Mouse (Mus musculus) adrenal gland, postnatal 25 days (tissue): ENCODE data around the gene Ywhab. TPM values are rescaled to one million over a fixed set of nuclear protein-coding genes. Genes with fewer than 3 reads are reported as not detected.

Source experiments
- DNase-seq: peaks from one replicate; pipeline ENCODE4 v3.0.0; 2021; ENCODE audit warnings: mixed read lengths
- long read RNA-seq: library from polyadenylated mRNA; stranded (forward); transcript quantifications from one replicate; pipeline ENCODE4 v2.0.0, GENCODE M21; 2021
- total RNA-seq: library from RNA; stranded (reverse); gene quantifications from 2 replicates; pipeline ENCODE4 v1.2.3, GENCODE M21; 2021

Ywhab gene
- total RNA-seq, result 241 TPM in 2 replicates
- long read RNA-seq, transcript Ywhab-201 (6 exons, 3,013 nt), result major isoform, 225 of 289 reads
- long read RNA-seq, partial matches to known transcripts, result 15 of 289 reads
- long read RNA-seq, other reads (novel, unspliced or antisense), result 49 of 289 reads

DNA sequence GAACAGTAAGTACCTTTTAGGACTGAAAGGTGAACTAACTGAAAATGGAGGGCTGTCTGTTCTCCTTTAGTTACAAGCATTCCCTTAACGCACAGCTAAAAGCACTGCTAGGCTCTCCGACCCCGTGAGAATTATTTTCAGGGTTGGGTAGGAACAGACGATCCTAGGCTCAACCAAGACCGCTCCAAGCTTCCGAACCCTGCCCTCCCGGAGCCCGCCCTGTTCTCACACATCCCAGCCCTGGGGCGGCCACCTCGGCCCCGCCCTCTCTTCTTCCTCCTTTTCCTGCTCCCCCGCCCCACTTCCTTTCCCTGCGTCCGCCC is at the start of gene Ywhab:
Gene Ywhab (plus strand): TSS at position 307 of the 323 bp plus-strand sequence.
- DNase-seq, result no peak

- peak; percentile 79 for DNase-seq
These were observed 48.5 kb upstream of the Ywhab start for GRCm38 (mm10) chr2:163946221-163946620.

GRCm38 (mm10) chr2:163947976-163948375 is 46.8 kb upstream of the Ywhab start:
- DNase-seq, result no peak

- DNase-seq, result peak; percentile 65
These were observed 43.0 kb upstream of the Ywhab start for GRCm38 (mm10) chr2:163951770-163952169.

DNA sequence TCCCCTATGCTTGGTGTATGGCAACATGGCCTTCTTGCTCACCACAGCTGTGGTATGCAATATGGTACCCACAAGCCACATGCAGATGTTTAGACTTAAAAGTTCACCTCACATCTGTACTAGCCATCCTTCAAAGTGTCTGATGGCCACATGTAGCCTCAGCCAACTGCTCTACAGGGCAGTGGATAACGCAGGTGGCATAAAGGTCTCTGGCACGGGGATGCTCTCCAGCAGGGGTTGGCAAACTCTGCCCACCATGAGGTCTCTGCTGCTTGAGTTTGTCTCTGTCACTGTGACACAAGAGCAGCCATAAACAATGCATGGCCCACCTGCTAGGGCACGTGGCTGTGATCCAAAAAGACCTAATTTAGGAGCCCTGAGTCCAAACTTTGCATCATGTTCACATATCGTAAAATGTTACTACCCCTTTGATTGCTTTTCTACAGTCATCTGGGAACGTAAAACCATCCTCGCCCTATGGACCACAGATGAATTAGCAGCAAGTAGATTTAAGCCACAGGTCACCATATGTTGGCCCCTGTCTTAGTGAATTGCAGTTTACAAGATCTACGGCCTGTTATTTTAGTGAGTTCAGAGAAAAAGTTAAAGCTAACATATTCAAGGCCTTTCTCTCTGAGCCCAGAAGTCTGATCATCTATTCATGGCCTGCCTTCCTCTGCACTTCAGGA is 41.0 kb upstream of the Ywhab start:
- no peak for DNase-seq

- peak; percentile 64 for DNase-seq
These were observed 29.9 kb upstream of the Ywhab start for GRCm38 (mm10) chr2:163964606-163965560.

DNA sequence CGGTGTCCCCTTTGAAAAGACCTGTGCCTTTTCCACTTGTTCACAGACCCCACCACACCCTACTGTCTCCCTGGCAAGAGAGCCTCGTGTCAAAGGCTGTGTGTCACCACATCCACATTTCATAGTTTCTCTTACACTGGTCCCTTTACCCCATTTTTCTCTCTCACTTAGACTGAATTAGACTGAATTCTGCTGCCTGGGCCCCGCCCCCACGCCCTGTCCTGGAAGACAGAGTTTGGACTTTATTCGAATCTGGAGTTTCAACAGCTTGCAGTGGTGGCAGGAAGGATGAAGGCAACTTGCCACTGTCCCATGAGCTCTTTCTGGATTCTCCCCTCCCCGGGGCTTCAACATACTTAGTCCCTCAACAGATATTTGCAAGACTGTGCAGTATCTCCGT is 29.1 kb upstream of the Ywhab start:
- DNase-seq, result no peak

GRCm38 (mm10) chr2:163968581-163968980 is 26.2 kb upstream of the Ywhab start:
- DNase-seq, result peak; percentile 67

- no peak for DNase-seq
These were observed 24.4 kb upstream of the Ywhab start for GRCm38 (mm10) chr2:163970326-163970725.

- DNase-seq, result no peak
These were observed 20.7 kb upstream of the Ywhab start for GRCm38 (mm10) chr2:163974056-163974455.

GRCm38 (mm10) chr2:163976448-163976847 is 18.3 kb upstream of the Ywhab start:
- DNase-seq, result peak; percentile 18

DNA sequence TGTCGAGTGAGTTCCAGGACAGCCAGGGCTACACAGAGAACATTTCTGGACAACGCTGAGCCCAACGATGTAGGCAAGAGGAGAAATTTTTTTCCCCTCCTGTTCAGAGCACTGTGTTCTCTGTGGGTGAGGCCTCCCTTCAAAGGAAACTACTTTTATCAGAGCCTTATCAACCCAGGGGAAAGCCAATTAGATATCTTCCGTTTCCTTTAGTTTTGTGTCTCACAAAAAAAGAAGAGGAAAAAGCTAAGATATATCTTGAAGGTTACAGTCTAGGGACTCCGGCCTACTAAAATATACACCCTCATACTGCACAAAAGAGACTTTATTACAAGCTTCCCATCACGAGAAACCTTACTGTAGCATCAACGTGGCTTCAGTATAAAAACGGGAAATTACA is 7.5 kb upstream of the Ywhab start:
- DNase-seq, result no peak

DNA sequence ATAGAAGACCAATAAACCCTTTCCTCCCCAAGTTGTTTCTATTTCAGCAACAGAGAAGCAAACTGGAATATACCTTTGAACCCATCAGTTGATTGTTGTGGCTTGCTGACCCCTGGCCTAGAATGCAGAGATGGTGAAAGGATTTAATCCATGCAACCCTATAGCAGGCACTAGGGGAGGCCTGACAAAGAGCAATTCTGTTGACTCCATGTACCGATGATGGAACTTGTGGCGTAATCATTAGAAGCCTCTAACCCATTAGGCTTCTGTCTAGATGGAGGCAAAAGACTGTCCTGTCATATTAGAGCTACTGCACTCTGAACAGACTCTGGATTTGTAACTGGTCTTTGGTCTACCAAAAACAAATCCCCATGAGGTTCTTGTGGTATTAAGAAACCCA is 1.9 kb upstream of the Ywhab start:
- no peak for DNase-seq

DNA sequence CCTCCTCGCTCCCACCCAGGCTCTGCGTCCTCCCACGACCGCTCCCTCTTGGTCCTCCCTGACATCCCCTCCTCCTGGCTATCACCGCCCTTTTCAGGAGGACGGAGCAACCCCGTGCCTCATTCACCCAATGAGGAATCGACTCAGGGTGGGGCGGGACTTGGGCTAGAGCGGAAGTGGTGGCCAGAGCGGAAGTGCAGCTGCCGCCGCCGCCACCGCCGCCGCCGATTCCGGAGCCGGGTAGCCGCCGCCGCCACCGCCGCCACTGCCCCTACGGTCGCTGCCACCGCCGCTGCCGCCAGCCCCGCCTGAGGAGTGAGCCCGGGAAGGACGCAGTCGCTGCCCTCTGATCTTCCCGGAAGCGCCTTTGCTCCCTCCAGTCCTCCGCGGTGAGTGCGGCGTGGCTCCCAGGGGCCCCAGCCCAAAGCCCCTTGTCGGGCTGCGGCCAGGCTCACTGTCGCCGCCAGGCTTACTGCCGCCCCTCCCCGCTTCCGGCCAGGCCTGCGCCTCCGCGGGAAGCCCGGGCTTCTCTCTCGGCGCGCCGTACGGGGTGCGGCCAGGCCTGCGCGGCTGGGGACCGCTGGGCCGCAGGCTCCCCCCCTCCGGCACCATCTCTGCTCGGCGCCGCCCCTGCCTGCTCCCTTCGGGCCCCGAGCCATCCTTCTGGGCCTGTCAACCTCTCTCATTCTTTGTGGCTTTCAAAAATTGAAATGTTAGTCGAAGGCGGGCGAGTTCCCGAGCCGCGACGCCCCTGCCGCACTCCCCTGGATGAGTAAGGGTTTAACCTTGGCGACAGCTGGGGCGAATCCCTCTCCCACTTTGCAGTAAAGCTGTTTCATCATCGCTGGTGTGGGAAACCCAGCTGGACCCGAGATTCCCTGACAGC is 460 bp downstream of the Ywhab start:
- DNase-seq, result peak; percentile 91

DNA sequence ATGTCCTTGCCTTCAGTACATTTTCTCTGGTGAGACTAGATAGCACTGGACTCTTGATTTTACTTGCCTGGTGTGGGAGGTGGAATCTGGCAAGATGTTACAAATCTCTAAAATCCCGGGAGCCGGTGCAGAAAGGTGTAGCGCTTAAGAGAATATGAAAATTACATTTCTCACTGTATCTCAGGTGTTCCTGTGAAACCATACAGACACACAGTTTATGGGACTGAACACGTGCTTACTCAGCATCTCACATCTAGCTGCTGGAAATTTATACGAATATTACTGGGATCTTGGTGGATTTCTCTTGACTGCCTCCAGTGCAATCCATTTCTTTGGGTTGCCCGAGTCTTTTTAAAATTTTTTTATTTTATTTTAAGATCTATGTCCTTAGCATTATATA is 1.5 kb downstream of the Ywhab start:
- DNase-seq, result no peak

DNA sequence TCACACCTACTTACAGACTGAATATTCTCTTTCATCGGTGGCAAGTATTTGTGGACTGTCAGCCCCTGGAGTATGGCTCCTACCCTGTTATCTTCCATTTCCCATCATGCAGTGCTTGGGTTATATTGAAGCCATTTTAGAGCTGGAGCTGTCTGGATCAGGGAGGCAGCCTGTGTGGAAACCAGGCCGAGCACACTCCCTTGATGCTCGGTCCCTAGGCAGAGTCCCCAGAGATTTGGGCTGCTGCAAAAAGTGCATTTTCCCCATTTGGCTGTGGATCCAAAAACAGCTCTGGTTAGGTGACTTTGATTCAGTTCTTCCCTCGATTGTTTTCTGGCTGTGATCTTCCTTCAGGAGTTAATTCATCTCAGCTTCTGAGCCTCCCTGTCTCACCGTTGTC is 2.1 kb downstream of the Ywhab start:
- DNase-seq, result no peak

GRCm38 (mm10) chr2:163998981-163999380 is 4.2 kb downstream of the Ywhab start:
- DNase-seq, result no peak

DNA sequence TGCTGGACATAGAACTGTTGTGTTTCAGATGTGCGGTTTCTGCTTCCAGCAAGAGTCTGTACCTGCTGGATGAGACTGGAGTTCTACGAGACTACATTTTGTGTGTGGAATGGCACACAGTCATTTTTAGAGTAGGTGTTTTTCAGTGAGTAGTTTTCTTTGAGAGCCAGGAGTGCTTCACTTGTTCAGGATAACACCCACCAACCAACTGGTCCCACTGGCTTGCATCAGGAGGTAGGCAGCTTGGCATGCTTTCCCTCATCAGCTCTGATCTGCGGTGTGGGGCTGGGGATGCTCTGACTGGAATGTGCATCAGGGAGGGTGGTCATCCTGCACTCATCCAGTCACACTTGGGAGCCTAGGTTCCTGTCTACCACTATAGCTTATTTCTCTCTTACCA is 7.9 kb downstream of the Ywhab start:
- DNase-seq, result no peak

DNA sequence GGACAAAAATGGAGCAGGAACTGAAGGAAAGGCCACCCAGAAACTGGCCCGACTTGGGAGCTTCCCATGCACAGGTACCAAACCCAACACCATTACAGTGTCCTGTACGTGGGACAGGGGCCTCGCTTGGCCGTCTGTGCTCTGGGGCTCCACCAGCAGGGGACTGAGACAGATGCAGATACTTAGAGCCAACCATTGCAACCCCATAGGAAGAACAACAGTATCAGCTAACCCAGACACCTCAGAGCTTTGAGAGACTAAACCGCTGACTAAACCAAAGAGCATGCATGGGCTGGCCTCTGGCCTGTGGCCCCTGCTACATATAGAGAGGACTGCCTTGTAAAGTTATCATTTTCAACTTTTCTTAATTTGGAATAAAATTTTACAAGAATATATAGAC is 9.7 kb downstream of the Ywhab start:
- no peak for DNase-seq

DNA sequence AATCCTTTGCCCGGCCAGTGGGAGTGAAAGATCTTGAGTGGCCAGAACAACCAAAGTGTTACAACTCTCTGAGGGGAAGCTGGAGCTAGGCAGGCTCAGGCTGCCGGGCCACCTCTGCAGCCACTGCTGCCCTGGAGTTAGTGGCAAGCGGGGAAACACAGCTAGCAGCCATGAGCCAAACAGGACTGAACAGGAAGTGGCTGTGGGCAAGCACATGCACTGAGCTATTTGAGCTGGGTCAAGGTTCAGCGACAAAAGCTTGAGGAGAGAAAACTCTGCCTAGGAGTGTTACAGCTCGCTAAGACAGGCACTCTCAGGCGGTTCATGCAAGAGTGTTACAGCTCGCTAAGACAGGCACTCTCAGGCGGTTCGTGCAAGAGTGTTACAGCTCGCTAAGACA is 12.2 kb downstream of the Ywhab start:
- DNase-seq, result no peak

DNA sequence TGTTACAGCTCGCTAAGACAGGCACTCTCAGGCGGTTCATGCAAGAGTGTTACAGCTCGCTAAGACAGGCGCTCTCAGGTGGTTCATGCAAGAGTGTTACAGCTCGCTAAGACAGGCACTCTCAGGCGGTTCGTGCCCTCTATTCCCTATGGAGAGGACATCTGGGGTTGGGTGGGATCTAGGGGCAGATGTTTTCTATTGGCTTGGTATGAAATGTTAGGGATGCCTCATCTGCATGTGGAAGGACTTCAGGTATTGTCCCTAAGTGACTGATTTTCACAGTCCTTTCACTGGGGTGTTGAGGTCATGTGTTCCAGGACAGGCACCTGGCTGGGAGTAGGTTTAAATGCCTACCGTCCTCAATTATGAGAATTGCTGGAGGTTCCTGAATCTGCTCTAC is 12.8 kb downstream of the Ywhab start:
- DNase-seq, result no peak

- no peak for DNase-seq
These were observed 13.3 kb downstream of the Ywhab start for GRCm38 (mm10) chr2:164007987-164008545.
